Mouse (Mus musculus) spleen, adult 2 months (tissue): Measurements from ENCODE around the gene Stx17.

ENCODE experiments used
- CTCF ChIP-seq: fragments of 200-500 bp; IDR thresholded peaks from 2 replicates; pipeline ENCODE4 v1.5.1; 2011; ENCODE audit warnings: mild to moderate bottlenecking, inconsistent platforms; ENCODE audit not compliant: insufficient read depth, insufficient read length, insufficient replicate concordance; ENCODE audit errors: extremely low read depth
- POLR2A ChIP-seq: fragments of 200-500 bp; IDR thresholded peaks from 2 replicates; pipeline ENCODE4 v1.6.1; 2011; ENCODE audit warnings: low read depth, low read length, inconsistent platforms

DNA sequence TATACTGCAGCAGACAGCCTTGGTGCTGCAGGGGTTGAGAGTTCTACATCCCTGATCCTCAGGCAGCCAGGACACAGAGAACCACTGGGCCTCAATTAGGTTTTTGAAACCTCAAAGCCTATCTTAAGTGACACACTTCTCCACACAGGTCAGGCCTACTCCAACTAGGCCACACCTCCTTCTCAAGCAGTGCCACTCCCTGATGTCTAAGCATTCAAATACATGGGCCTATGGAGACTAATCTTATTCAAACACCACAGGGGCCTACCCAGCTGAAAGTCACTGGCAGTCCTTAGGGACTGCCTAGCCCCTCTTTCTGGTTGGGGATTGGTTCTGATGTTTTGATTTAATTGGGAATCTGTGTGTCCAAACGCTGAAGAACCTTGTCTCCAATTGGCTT, 31.1 kb downstream of the Stx17 start:
- TF ChIP-seq CTCF (no peak), POLR2A (no peak)
